Mouse (Mus musculus) lung, adult 2 months (tissue): ENCODE data around the gene As3mt.
"Not testable (repeated sequence)": the region's sequence is repeated elsewhere in the genome, so short reads cannot be mapped to it uniquely, and the experiment has no call there.

Experiments
- CTCF ChIP-seq: fragments of 200-500 bp; IDR thresholded peaks from 2 replicates; pipeline ENCODE4 v1.5.1; 2011; ENCODE audit warnings: mild to moderate bottlenecking, low read length, control low read depth; ENCODE audit not compliant: insufficient read depth
- POLR2A ChIP-seq: fragments of 200-500 bp; IDR thresholded peaks from 2 replicates; pipeline ENCODE4 v1.6.1; 2011; ENCODE audit warnings: low read depth, mild to moderate bottlenecking, control low read depth, low read length, borderline replicate concordance; ENCODE audit errors: extremely low read depth

- not testable (repeated sequence) for TF ChIP-seq CTCF, POLR2A
These were observed 52.7 kb downstream of the As3mt start for GRCm38 (mm10) chr19:46759909-46760308.
